In genomic region chr11:72573819-72574218, GRCm38 (mm10) we compare ENCODE assay signal across 8 mouse cellular contexts. TPM values are rescaled to one million over a fixed set of nuclear protein-coding genes. Genes with fewer than 3 reads are reported as not detected.
DNase-seq lines count a peak whose midpoint lies in the region; ATAC-seq and TF ChIP-seq lines count a peak whose summit lies in the region.

No protein-coding gene starts in this region.

- intact Hi-C loops in heart, adult 2 months (cut with DNase I): loop anchor here (10.0 kb wide), 1 partner anchor 431 kb away; no protein-coding TSS in a partner anchor

- no peak for TF ChIP-seq POLR2A in heart, adult 2 months (IDR thresholded peaks at IDR 0.05; ENCODE audit: insufficient read depth, low read depth, low read length)

- no peak overlapping the region for H3K4me3 ChIP-seq in heart, adult 2 months
- H3K4me3 ChIP-seq in neural tube, embryonic 15.5 days (replicated peaks): no peak overlapping the region

- WGBS in heart, adult 2 months: 84% methylated on average over 1 of the region's 1 CpGs
- WGBS in neural tube, embryonic 15.5 days: 100% methylated on average over 1 of the region's 1 CpGs

- peak; percentile 66 for TF ChIP-seq CTCF in heart, adult 2 months (IDR thresholded peaks at IDR 0.05)

- no peaks in the 10 kb centered on the region for H3K36me3 ChIP-seq in heart, adult 2 months (ENCODE audit: control insufficient read depth, insufficient read depth, low read length)
- no peaks in the 10 kb centered on the region for H3K36me3 ChIP-seq in neural tube, embryonic 15.5 days

- no peaks in the 10 kb centered on the region for H3K27me3 ChIP-seq in heart, adult 2 months (ENCODE audit: control insufficient read depth, insufficient read depth, low read length)
- H3K27me3 ChIP-seq in neural tube, embryonic 15.5 days (replicated peaks): no peaks in the 10 kb centered on the region

- H3K79me2 ChIP-seq in heart, adult 2 months (replicated peaks; ENCODE audit: control insufficient read depth, insufficient read depth, low read length): no peaks in the 10 kb centered on the region

- H3K4me1 ChIP-seq in heart, adult 2 months (ENCODE audit: control insufficient read depth, insufficient read depth, low read length): peaks cover 3% of the 10 kb centered on the region
- H3K4me1 ChIP-seq in neural tube, embryonic 15.5 days: peaks cover 19% of the 10 kb centered on the region

- TF ChIP-seq EP300 in heart, adult 2 months (IDR thresholded peaks at IDR 0.05; ENCODE audit: insufficient read depth, low read depth, low read length): no peak

- no peak for ATAC-seq in neural tube, embryonic 15.5 days (ENCODE audit: low FRiP score)

- H3K4me2 ChIP-seq in neural tube, embryonic 15.5 days: no peak overlapping the region

- H3K9me3 ChIP-seq in neural tube, embryonic 15.5 days (replicated peaks): no peaks in the 10 kb centered on the region

- H3K27ac ChIP-seq in heart, adult 2 months: no peak overlapping the region
- no peak overlapping the region for H3K27ac ChIP-seq in neural tube, embryonic 15.5 days (replicated peaks)

- no peak overlapping the region for H3K9ac ChIP-seq in heart, adult 2 months (ENCODE audit: low read depth, low read length)
- H3K9ac ChIP-seq in neural tube, embryonic 15.5 days (replicated peaks): no peak overlapping the region

- DNase-seq in heart, adult 2 months: no peak
- DNase-seq in heart, adult 9 months (ENCODE audit: low spot score in 2 of 2): no peak
- peak; percentile 70 to 73 for DNase-seq in B cell, adult 2 months
- DNase-seq in adrenal gland, postnatal 14 days: peak; percentile 65
- DNase-seq in kidney, postnatal 25 days: peak; percentile 56 to 69
- peak; percentile 45 for DNase-seq in thymus, postnatal 25 days
- DNase-seq in cerebellum, postnatal 36 days: no peak

RNA-seq across cellular contexts. Expression of gene Spns3, which starts 23.5 kb away (rescaled TPM):
- not detected for total RNA-seq in heart, adult 2 months (2021)
- polyA plus RNA-seq in heart, adult 2 months (2012; rRNA removed): 0.20 and 0.31 TPM in 2 replicates
- 0.15 and 0.49 TPM in 2 replicates for total RNA-seq in adrenal gland, postnatal 14 days (2021)
- 0.06 and 1.1 TPM in 2 replicates for polyA plus RNA-seq in neural tube, embryonic 15.5 days (2015; fragmentation: Nextera tagmentation; extraction: Ambion mirVana)

RNA-seq across cellular contexts. Expression of gene Ube2g1, which starts 33.3 kb away (rescaled TPM):
- 10 to 100 TPM; 53.8 to 65.0 TPM for total RNA-seq in heart, adult 2 months (2021)
- 14.0 and 24.5 TPM in 2 replicates for polyA plus RNA-seq in heart, adult 2 months (2012; rRNA removed)
- total RNA-seq in adrenal gland, postnatal 14 days (2021): 44.8 and 46.8 TPM in 2 replicates
- 76.2 and 77.3 TPM in 2 replicates for polyA plus RNA-seq in neural tube, embryonic 15.5 days (2015; fragmentation: Nextera tagmentation; extraction: Ambion mirVana)

Comparison
In these comparisons a context has a peak if more than half of its experiments do, and no peak if none do; other contexts are left out.
1. DNase-seq: peak in B cell, adult 2 months (2 of 2), adrenal gland, postnatal 14 days (single experiment), kidney, postnatal 25 days (2 of 2) and thymus, postnatal 25 days (single experiment); none in heart, adult 2 months (0 of 2), heart, adult 9 months (0 of 2) and cerebellum, postnatal 36 days (0 of 2).